Mouse (Mus musculus): ENCODE results near the gene Mthfd1. TPM values are rescaled to one million over a fixed set of nuclear protein-coding genes. Genes with fewer than 3 reads are reported as not detected.

Mthfd1 gene
- polyA plus RNA-seq, 1 experiment from 2014 or later, result 80.2 TPM

DNA sequence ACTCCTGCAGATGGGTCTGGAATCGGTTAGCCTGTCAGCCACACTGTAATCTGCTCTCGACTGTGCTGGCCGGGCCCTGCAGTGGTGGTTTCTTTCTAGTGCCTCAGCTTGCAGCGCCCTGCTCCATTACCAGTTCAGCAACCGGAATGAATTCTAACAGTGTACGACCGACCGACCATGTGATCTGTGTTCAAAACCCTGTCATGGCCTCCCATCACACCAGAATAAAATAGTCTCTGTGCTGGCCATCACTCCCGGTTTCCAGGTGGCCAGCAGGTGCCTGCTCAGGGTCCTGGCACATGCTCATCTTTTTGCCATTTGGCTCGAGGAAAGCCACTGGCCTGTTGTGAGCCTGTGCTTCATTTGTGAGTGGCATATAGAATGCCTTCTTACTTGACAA, 13.6 kb downstream of the Mthfd1 start:
- Histone ChIP-seq H3K27ac (ENCODE audit: low read depth, low read length) (no peak overlapping the region), H3K27me3 (ENCODE audit: control insufficient read depth, insufficient read depth, low read length) (no peaks in the 10 kb centered on the region), H3K36me3 (ENCODE audit: control insufficient read depth, insufficient read depth, low read length) (no peaks in the 10 kb centered on the region), H3K4me2 (ENCODE audit: low read depth, low read length, severe bottlenecking) (no peak overlapping the region), H3K4me3 (ENCODE audit: low read depth, low read length) (no peak overlapping the region), H3K4me1 (replicated peaks; ENCODE audit: control insufficient read depth, insufficient read depth, low read length) (no peaks in the 10 kb centered on the region), H3K9me3 (ENCODE audit: control insufficient read depth, low read length) (no peaks in the 10 kb centered on the region), H3K9ac (ENCODE audit: low read length) (no peak overlapping the region)
- DNase-seq (ENCODE audit: low spot score) (no peak), ATAC-seq (replicated peaks; ENCODE audit: low FRiP score) (no peak)
- WGBS, result 78% methylated on average over 10 of the region's 10 CpGs

DNA sequence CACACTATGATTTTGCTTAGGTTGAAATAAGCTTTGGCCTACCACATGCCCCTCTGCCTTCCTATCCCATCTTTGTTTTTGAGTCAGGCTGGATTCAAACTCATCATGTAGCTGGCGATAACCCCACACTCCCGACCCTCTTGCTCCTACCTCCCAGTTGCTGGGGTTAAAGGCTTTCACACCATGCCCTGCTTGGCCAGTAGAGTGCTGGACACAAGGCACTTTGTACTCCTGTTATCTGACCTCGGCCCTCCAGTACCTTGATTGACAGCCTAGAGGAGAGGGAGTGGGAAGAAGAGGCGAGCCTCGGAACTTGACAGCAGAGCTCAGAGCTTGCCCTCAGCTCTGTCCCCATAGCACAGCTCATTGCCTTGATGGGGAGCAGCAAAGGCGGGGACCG, 14.1 kb downstream of the Mthfd1 start:
- ATAC-seq (replicated peaks; ENCODE audit: low FRiP score), result no peak
- Histone ChIP-seq H3K36me3 (ENCODE audit: control insufficient read depth, insufficient read depth, low read length) (no peaks in the 10 kb centered on the region), H3K4me3 (ENCODE audit: low read depth, low read length) (no peak overlapping the region), H3K27ac (ENCODE audit: low read depth, low read length) (no peak overlapping the region), H3K27me3 (ENCODE audit: control insufficient read depth, insufficient read depth, low read length) (no peaks in the 10 kb centered on the region), H3K9ac (ENCODE audit: low read length) (no peak overlapping the region), H3K9me3 (ENCODE audit: control insufficient read depth, low read length) (no peaks in the 10 kb centered on the region), H3K4me2 (ENCODE audit: low read depth, low read length, severe bottlenecking) (no peak overlapping the region), H3K4me1 (replicated peaks; ENCODE audit: control insufficient read depth, insufficient read depth, low read length) (no peaks in the 10 kb centered on the region)
- no peak for DNase-seq (ENCODE audit: low spot score)
- WGBS, result 78% methylated on average over 7 of the region's 7 CpGs

DNA sequence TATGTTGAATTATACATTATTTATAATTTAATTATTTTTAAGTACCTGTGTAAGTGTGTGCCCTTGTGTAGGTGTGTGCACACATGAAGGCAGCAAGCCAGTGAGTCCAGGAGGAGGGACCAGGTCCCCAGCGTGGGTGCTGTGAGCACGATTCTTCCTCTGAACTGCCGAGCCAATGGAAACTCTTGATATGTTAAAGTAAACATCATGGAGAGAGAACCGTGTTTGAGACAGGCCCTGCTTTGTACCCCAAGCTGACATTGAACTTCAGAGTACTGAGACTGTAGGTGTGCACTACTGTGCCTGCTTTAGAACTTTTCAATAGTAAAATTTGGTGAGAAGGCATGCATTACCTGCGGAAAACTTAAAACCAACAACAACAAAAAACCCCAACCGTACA, 16.4 kb downstream of the Mthfd1 start:
- no peaks in the 10 kb centered on the region for H3K36me3 ChIP-seq (ENCODE audit: control insufficient read depth, insufficient read depth, low read length)
- H3K4me1 ChIP-seq (replicated peaks; ENCODE audit: control insufficient read depth, insufficient read depth, low read length), result no peaks in the 10 kb centered on the region
- H3K4me2 ChIP-seq (ENCODE audit: low read depth, low read length, severe bottlenecking), result no peak overlapping the region
- no peak overlapping the region for H3K27ac ChIP-seq (ENCODE audit: low read depth, low read length)
- WGBS, result 93% methylated on average over 6 of the region's 6 CpGs
- no peaks in the 10 kb centered on the region for H3K27me3 ChIP-seq (ENCODE audit: control insufficient read depth, insufficient read depth, low read length)
- no peak overlapping the region for H3K4me3 ChIP-seq (ENCODE audit: low read depth, low read length)
- no peak overlapping the region for H3K9ac ChIP-seq (ENCODE audit: low read length)
- ATAC-seq (replicated peaks; ENCODE audit: low FRiP score) (no peak), DNase-seq (ENCODE audit: low spot score) (no peak)
- no peaks in the 10 kb centered on the region for H3K9me3 ChIP-seq (ENCODE audit: control insufficient read depth, low read length)

DNA sequence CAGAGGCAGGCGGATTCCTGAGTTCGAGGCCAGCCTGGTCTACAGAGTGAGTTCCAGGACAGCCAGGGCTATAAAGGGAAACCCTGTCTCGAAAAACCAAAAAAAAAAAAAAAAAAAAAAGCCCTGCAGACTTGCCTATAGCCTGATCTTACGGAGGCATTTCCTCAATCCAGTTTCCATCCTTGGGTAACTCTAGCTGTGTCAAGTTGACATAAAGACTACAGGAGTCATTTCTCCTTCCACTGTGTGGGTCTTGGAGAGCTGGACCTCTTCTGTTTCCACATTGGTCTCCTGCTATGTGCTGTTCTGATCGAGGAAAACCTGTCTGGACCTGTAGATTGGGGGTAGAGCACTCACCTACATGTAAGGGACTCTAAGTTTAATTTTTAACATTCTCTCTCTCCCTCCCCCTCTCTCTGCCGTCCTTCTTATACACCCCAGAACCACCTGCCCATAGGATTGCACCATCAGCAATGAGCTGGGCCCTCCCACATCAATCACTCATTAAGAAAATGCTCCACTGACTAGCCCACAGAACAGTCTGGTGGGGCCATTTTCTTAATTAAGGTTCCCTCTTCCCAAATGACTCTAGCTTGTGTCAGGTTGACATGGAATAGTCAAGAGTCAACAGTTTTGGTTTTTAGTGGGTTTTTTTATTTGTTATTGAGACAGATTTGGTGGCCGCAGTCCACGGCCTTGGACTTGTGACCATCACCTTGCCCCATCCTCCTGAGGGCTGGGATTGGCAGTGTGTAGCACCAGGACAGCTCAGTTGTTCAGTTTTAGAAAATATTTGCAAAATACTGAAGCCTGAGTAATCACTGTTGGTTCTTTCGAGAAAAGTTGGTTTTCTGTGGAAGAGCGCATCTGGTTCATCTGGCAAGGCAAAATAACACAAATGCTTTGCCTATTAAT, 17.8 kb downstream of the Mthfd1 start:
- H3K36me3 ChIP-seq (ENCODE audit: control insufficient read depth, insufficient read depth, low read length), result no peaks in the 10 kb centered on the region
- 88% methylated on average over 10 of the region's 10 CpGs for WGBS
- H3K4me3 ChIP-seq (ENCODE audit: low read depth, low read length), result no peak overlapping the region
- H3K9me3 ChIP-seq (ENCODE audit: control insufficient read depth, low read length), result no peaks in the 10 kb centered on the region
- no peak for ATAC-seq (replicated peaks; ENCODE audit: low FRiP score)
- H3K4me2 ChIP-seq (ENCODE audit: low read depth, low read length, severe bottlenecking), result no peak overlapping the region
- H3K27ac ChIP-seq (ENCODE audit: low read depth, low read length), result no peak overlapping the region
- H3K27me3 ChIP-seq (ENCODE audit: control insufficient read depth, insufficient read depth, low read length), result no peaks in the 10 kb centered on the region
- DNase-seq (ENCODE audit: low spot score), result no peak
- H3K4me1 ChIP-seq (replicated peaks; ENCODE audit: control insufficient read depth, insufficient read depth, low read length), result no peaks in the 10 kb centered on the region
- no peak overlapping the region for H3K9ac ChIP-seq (ENCODE audit: low read length)

DNA sequence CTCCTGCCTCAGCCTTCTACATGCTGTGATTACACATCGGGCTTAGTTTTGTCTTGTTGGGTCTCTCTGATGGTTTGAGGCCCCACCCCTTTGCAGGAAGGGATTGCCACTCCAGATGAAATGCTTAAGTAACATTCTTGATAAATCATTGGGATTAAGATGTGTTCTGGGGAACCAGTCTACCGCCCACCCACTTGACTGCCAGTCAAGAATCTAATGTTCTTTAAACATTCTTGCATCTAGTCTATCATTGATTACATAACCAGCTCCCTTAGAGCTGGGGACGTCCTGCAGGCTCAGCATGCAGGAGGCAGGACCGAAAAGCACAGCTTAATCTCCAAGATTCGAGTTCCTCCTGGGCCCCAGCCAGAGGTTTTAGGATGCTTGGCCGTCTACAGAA, 23.1 kb downstream of the Mthfd1 start:
- H3K27ac ChIP-seq (ENCODE audit: low read depth, low read length), result no peak overlapping the region
- 86% methylated on average over 6 of the region's 6 CpGs for WGBS

DNA sequence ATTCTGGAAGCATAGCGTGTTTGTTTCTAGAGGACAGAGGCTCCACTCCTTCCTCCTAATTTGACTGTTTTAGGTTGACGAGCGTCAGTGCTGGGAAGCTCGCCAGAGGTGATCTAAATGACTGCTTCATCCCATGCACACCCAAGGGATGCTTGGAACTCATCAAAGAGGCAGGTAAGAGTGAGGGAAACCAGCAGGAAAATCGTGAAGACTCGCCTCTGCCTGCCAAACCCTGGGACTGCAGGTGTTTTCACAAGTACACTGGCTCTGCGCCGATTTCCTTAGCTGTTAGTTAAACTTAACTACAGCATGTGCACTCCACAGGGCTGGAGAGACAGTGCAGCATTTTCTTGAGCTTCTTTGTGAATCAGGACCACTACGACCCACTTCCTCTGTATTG, 25.5 kb downstream of the Mthfd1 start:
- H3K27ac ChIP-seq (ENCODE audit: low read depth, low read length), result no peak overlapping the region
- no peaks in the 10 kb centered on the region for H3K27me3 ChIP-seq (ENCODE audit: control insufficient read depth, insufficient read depth, low read length)
- 93% methylated on average over 9 of the region's 9 CpGs for WGBS
- H3K4me2 ChIP-seq (ENCODE audit: low read depth, low read length, severe bottlenecking), result no peak overlapping the region
- no peaks in the 10 kb centered on the region; the same call in 1 of the 2 replicates for H3K36me3 ChIP-seq (ENCODE audit: control insufficient read depth, insufficient read depth, low read length)
- no peak overlapping the region for H3K9ac ChIP-seq (ENCODE audit: low read length)
- H3K4me3 ChIP-seq (ENCODE audit: low read depth, low read length), result no peak overlapping the region
- DNase-seq (ENCODE audit: low spot score), result no peak
- peaks cover 3% of the 10 kb centered on the region for H3K4me1 ChIP-seq (replicated peaks; ENCODE audit: control insufficient read depth, insufficient read depth, low read length)
- H3K9me3 ChIP-seq (ENCODE audit: control insufficient read depth, low read length), result no peaks in the 10 kb centered on the region
- no peak for ATAC-seq (replicated peaks; ENCODE audit: low FRiP score)

More for the DNA sequence above, 23.1 kb downstream of the Mthfd1 start:
- ATAC-seq (replicated peaks; ENCODE audit: low FRiP score), result no peak
- H3K4me3 ChIP-seq (ENCODE audit: low read depth, low read length), result no peak overlapping the region
- H3K4me2 ChIP-seq (ENCODE audit: low read depth, low read length, severe bottlenecking), result no peak overlapping the region
- no peaks in the 10 kb centered on the region; the same call in 1 of the 2 replicates for H3K36me3 ChIP-seq (ENCODE audit: control insufficient read depth, insufficient read depth, low read length)
- DNase-seq (ENCODE audit: low spot score), result no peak
- peaks cover 3% of the 10 kb centered on the region for H3K4me1 ChIP-seq (replicated peaks; ENCODE audit: control insufficient read depth, insufficient read depth, low read length)
- H3K9me3 ChIP-seq (ENCODE audit: control insufficient read depth, low read length), result no peaks in the 10 kb centered on the region
- H3K9ac ChIP-seq (ENCODE audit: low read length), result no peak overlapping the region
- H3K27me3 ChIP-seq (ENCODE audit: control insufficient read depth, insufficient read depth, low read length), result no peaks in the 10 kb centered on the region

DNA sequence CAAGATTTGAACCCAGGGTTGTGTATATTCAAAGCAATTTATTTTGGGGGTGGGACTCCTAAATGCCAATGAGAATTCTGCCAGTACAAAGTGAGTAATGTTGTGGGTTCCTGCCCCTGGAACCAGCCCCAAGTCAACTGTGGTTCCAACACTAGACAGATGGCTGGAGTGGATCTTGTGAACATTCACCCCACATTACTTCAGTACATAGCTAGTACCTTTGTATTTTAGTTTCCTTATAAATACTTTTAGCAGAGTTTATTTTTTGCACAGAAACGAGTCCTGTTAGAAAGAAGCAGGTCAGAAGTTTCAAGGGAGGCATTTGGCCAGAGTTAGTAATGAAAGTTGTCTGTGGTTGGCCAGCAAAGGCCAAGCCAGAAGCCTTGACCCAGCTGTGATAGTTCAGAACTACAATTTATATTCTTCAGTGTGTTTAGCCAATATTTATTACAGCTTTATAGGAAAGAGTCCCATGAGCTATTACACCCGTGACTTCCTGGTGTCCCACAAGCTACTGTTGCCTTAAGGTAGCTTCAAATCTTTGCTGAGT, 26.1 kb downstream of the Mthfd1 start:
- 90% methylated on average over 2 of the region's 2 CpGs for WGBS
- Histone ChIP-seq H3K4me1 (replicated peaks; ENCODE audit: control insufficient read depth, insufficient read depth, low read length) (peaks cover 3% of the 10 kb centered on the region), H3K4me2 (ENCODE audit: low read depth, low read length, severe bottlenecking) (no peak overlapping the region), H3K4me3 (ENCODE audit: low read depth, low read length) (no peak overlapping the region), H3K27me3 (ENCODE audit: control insufficient read depth, insufficient read depth, low read length) (no peaks in the 10 kb centered on the region), H3K9ac (ENCODE audit: low read length) (no peak overlapping the region), H3K36me3 (ENCODE audit: control insufficient read depth, insufficient read depth, low read length) (no peaks in the 10 kb centered on the region; the same call in 1 of the 2 replicates), H3K27ac (ENCODE audit: low read depth, low read length) (no peak overlapping the region), H3K9me3 (ENCODE audit: control insufficient read depth, low read length) (no peaks in the 10 kb centered on the region)
- DNase-seq (ENCODE audit: low spot score) (no peak), ATAC-seq (replicated peaks; ENCODE audit: low FRiP score) (no peak)

DNA sequence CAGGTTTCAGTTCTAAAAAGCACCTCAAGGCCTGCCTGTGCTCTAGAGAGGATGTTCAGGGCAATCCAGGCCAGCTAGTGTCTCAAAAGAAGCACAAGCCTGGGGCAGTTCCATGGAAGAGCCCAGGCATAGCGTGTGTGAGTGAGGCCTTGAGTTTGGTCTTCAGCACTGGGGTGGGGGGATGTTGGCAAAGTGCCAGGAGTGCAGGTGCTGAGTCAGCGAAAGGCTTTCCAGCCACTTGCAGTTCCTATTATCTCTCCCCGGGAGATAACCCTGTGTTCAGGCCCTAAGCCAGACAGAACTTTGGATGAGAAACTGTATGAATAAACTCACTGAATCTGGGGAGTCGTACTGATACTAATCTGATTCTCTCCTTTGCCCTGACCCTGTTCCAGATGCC, 27.0 kb downstream of the Mthfd1 start:
- Histone ChIP-seq H3K9ac (ENCODE audit: low read length) (no peak overlapping the region), H3K27me3 (ENCODE audit: control insufficient read depth, insufficient read depth, low read length) (no peaks in the 10 kb centered on the region), H3K4me2 (ENCODE audit: low read depth, low read length, severe bottlenecking) (no peak overlapping the region), H3K36me3 (ENCODE audit: control insufficient read depth, insufficient read depth, low read length) (no peaks in the 10 kb centered on the region; the same call in 1 of the 2 replicates), H3K27ac (ENCODE audit: low read depth, low read length) (no peak overlapping the region), H3K9me3 (ENCODE audit: control insufficient read depth, low read length) (no peaks in the 10 kb centered on the region), H3K4me1 (replicated peaks; ENCODE audit: control insufficient read depth, insufficient read depth, low read length) (peaks cover 3% of the 10 kb centered on the region), H3K4me3 (ENCODE audit: low read depth, low read length) (no peak overlapping the region)
- ATAC-seq (replicated peaks; ENCODE audit: low FRiP score) (no peak), DNase-seq (ENCODE audit: low spot score) (peak; percentile 57)
- WGBS, result 83% methylated on average over 4 of the region's 4 CpGs
